Mouse (Mus musculus) forebrain, embryonic 13.5 days (tissue): ENCODE measurements at regions not wholly inside any gene's neighbourhood (a gene's known extent, or its start where the extent isn't known, plus 50 kb on each side); places are given as distances from the start of the nearest gene placed in this dataset.
"Not testable (repeated sequence)": the region's sequence is repeated elsewhere in the genome, so short reads cannot be mapped to it uniquely, and the experiment has no call there.

Experiments used
- ATAC-seq: fragments of 200-750 bp; cut with Nextera tagmentation; 2 replicates; pipeline ENCODE4 v1.8.0; 2017
- H3K27ac ChIP-seq: fragments of 300-500 bp; sonication (generic); 2 replicates; pipeline ENCODE4 v1.5.1; 2015; ENCODE audit warnings: inconsistent platforms, mild to moderate bottlenecking, moderate library complexity
- H3K27me3 ChIP-seq: fragments of 300-500 bp; sonication (generic); 2 replicates; pipeline ENCODE4 v1.6.1; 2015; ENCODE audit warnings: mild to moderate bottlenecking, inconsistent platforms
- H3K36me3 ChIP-seq: fragments of 300-500 bp; sonication (generic); 2 replicates; pipeline ENCODE4 v1.6.1; 2015; ENCODE audit warnings: mild to moderate bottlenecking, inconsistent platforms; ENCODE audit not compliant: poor library complexity, severe bottlenecking
- H3K4me1 ChIP-seq: fragments of 300-500 bp; sonication (generic); 2 replicates; pipeline ENCODE4 v1.6.1; 2015; ENCODE audit warnings: inconsistent platforms
- H3K4me2 ChIP-seq: fragments of 300-500 bp; sonication (generic); 2 replicates; pipeline ENCODE4 v1.6.1; 2015; ENCODE audit warnings: inconsistent platforms, mild to moderate bottlenecking, moderate library complexity
- H3K4me3 ChIP-seq: fragments of 300-500 bp; sonication (generic); 2 replicates; pipeline ENCODE4 v1.5.1; 2015; ENCODE audit warnings: mild to moderate bottlenecking, inconsistent platforms
- H3K9ac ChIP-seq: fragments of 300-500 bp; sonication (generic); 2 replicates; pipeline ENCODE4 v1.6.1; 2015; ENCODE audit warnings: mild to moderate bottlenecking, inconsistent platforms
- H3K9me3 ChIP-seq: fragments of 300-500 bp; sonication (generic); replicated peaks from 2 replicates; pipeline ENCODE4 v1.6.1; 2016; ENCODE audit warnings: inconsistent platforms
- WGBS: fragments of 180-500 bp; shearing (Covaris S2); methylation state at CpG from one replicate; pipeline ENCODE4 v1.1.7; 2015; 5-methylcytosine and 5-hydroxymethylcytosine counted together

DNA sequence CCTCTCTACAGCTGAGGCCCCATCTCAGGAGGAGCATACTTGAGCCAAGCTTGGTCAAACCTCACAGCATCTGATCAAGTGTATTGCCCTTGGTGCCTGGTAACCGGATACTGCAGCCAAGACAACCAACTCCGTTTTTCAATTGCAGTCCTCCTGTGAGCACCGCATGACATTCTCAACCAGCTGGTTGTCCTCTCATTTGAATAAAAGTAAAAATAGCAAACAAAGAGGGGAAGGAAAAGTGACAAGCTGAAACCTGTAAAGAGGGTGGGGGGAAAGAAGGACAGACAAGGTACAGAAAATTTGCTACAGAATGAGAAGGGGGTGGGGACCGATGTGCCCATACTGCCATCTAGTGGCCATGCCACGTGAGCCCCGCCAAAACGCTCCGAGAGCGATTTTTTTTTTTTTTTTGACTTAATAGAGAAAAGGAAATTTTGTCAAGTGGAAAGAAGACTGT lies 314.0 kb downstream of the Zpld1 start:
- 0 out of 2 replicates have a peak overlapping the region, but pooled peaks have one; percentile 31 for H3K27ac ChIP-seq
- peak; percentile 92 for ATAC-seq
- H3K36me3 ChIP-seq = no peaks in the 10 kb centered on the region
- 4% methylated on average over 9 of the region's 9 CpGs for WGBS
- H3K4me2 ChIP-seq = peak overlapping the region; percentile 44
- no peaks in the 10 kb centered on the region for H3K9me3 ChIP-seq
- no peak overlapping the region for H3K9ac ChIP-seq
- H3K27me3 ChIP-seq = no peaks in the 10 kb centered on the region
- no peaks in the 10 kb centered on the region for H3K4me1 ChIP-seq
- H3K4me3 ChIP-seq = no peak overlapping the region

- H3K4me1 ChIP-seq = no peaks in the 10 kb centered on the region
- H3K36me3 ChIP-seq = no peaks in the 10 kb centered on the region
- 86% methylated on average over 6 of the region's 6 CpGs for WGBS
- H3K9ac ChIP-seq = no peak overlapping the region
- ATAC-seq = no peak
- no peaks in the 10 kb centered on the region for H3K9me3 ChIP-seq
- no peak overlapping the region for H3K4me3 ChIP-seq
- H3K4me2 ChIP-seq = no peak overlapping the region
- no peaks in the 10 kb centered on the region for H3K27me3 ChIP-seq
- H3K27ac ChIP-seq = no peak overlapping the region
Measured at GRCm38 (mm10) chr16:54970356-54970755, 327.4 kb downstream of the Zpld1 start.

GRCm38 (mm10) chr16:54943808-54944315 lies 353.9 kb downstream of the Zpld1 start:
- Histone ChIP-seq H3K9me3 (no peaks in the 10 kb centered on the region), H3K27me3 (no peaks in the 10 kb centered on the region), H3K27ac (no peak overlapping the region), H3K36me3 (no peaks in the 10 kb centered on the region), H3K9ac (no peak overlapping the region), H3K4me2 (no peak overlapping the region), H3K4me1 (peaks cover 3% of the 10 kb centered on the region; the same call in 1 of the 2 replicates), H3K4me3 (no peak overlapping the region)
- 45% methylated on average over 7 of the region's 7 CpGs for WGBS
- no peak for ATAC-seq

DNA sequence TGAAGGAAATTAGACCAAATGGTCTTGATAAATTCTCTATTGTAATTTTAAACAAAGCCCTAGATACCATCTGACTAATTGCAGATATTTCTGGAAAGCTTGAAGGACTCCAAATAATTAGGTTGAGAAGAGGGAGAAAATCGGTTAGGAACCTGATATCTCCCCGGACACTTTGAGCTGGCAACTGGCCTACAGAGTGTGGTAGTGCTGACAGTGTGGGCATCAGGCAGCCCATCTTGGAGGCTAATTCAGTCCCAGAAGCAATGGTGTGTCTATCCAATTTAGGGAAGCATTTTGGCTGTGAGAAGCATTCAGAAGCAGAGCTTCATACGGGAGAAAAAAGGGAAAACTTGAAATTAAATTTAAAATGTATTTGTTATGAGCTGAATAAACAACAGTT lies 369.5 kb downstream of the Zpld1 start:
- WGBS = 74% methylated on average over 3 of the region's 3 CpGs
- Histone ChIP-seq H3K27me3 (no peaks in the 10 kb centered on the region), H3K9ac (no peak overlapping the region), H3K4me1 (no peaks in the 10 kb centered on the region), H3K4me3 (no peak overlapping the region), H3K4me2 (no peak overlapping the region), H3K27ac (no peak overlapping the region), H3K9me3 (no peaks in the 10 kb centered on the region), H3K36me3 (no peaks in the 10 kb centered on the region)
- no peak for ATAC-seq

DNA sequence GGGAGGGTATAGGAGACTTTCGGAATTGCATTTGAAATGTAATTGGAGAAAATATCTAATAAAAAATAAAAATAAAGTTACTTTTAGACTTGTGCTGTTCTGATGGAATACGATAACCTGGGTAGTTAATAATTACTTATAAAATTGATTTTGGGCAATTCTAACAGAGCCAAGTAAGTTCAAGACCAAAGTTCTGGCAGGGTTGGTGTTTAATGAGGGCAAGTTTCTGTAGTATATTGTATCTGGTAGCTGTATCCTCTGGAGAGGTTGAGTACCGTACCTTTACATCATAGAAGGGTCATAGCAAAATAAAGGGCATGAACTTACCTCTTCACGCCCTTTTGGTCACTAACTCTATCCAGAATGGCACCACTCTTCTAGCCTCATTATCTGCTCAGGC lies 394.9 kb downstream of the Zpld1 start:
- H3K9ac ChIP-seq = no peak overlapping the region
- H3K27ac ChIP-seq = no peak overlapping the region
- no peak overlapping the region for H3K4me3 ChIP-seq
- no peak overlapping the region for H3K4me2 ChIP-seq
- H3K4me1 ChIP-seq = no peaks in the 10 kb centered on the region
- ATAC-seq = no peak
- no peaks in the 10 kb centered on the region for H3K9me3 ChIP-seq
- no peaks in the 10 kb centered on the region for H3K36me3 ChIP-seq
- H3K27me3 ChIP-seq = no peaks in the 10 kb centered on the region
- 87% methylated on average over 4 of the region's 4 CpGs for WGBS

- Histone ChIP-seq H3K4me3 (no peak overlapping the region), H3K4me2 (no peak overlapping the region), H3K9me3 (no peaks in the 10 kb centered on the region), H3K27me3 (no peaks in the 10 kb centered on the region), H3K4me1 (no peaks in the 10 kb centered on the region), H3K27ac (no peak overlapping the region), H3K36me3 (no peaks in the 10 kb centered on the region), H3K9ac (no peak overlapping the region)
- WGBS = 72% methylated on average over 1 of the region's 1 CpGs
- ATAC-seq = no peak
Measured at GRCm38 (mm10) chr16:54901461-54901860, 396.3 kb downstream of the Zpld1 start.

DNA sequence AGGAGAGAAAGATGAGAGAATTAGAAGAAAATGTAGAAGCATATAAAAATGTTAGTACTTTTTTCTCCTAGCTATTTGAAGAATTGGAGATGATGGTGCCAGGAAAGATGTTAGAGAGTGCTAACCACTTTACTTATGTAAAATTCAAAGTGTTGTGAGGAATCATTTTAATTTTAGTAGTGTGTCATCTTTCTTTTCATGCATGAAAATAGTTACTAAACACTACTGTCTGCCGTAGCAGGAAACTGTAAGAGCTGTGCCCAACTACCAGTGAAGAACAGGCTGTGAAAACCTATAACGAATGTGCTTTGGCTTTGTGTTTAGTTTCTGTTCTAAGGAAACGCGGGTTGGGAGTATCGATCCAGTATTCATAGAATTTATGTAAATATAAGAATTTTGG lies 403.1 kb downstream of the Zpld1 start:
- Histone ChIP-seq H3K9ac (no peak overlapping the region), H3K4me3 (no peak overlapping the region), H3K36me3 (no peaks in the 10 kb centered on the region), H3K4me2 (no peak overlapping the region), H3K27ac (no peak overlapping the region), H3K27me3 (no peaks in the 10 kb centered on the region), H3K9me3 (no peaks in the 10 kb centered on the region), H3K4me1 (no peaks in the 10 kb centered on the region)
- WGBS = 92% methylated on average over 5 of the region's 5 CpGs
- no peak for ATAC-seq

GRCm38 (mm10) chr16:54857369-54857768 lies 440.4 kb downstream of the Zpld1 start:
- Histone ChIP-seq H3K36me3 (no peaks in the 10 kb centered on the region), H3K27me3 (no peaks in the 10 kb centered on the region), H3K27ac (no peak overlapping the region), H3K4me2 (no peak overlapping the region), H3K4me3 (no peak overlapping the region), H3K9ac (no peak overlapping the region), H3K9me3 (no peaks in the 10 kb centered on the region), H3K4me1 (peaks cover 3% of the 10 kb centered on the region; the same call in 1 of the 2 replicates)
- ATAC-seq = peak; percentile 65; the same call in 1 of the 2 replicates

GRCm38 (mm10) chr16:54842996-54843395 lies 454.8 kb downstream of the Zpld1 start:
- H3K9me3 ChIP-seq, H3K27me3 ChIP-seq, H3K9ac ChIP-seq, ATAC-seq, H3K27ac ChIP-seq, H3K4me1 ChIP-seq, H3K36me3 ChIP-seq, H3K4me2 ChIP-seq, H3K4me3 ChIP-seq: not testable (repeated sequence)
- 89% methylated on average over 4 of the region's 4 CpGs for WGBS
